Mouse (Mus musculus) midbrain, embryonic 13.5 days (tissue): ENCODE measurements around the gene Pigt. TPM values are rescaled to one million over a fixed set of nuclear protein-coding genes. Genes with fewer than 3 reads are reported as not detected.

Experiments
- ATAC-seq: fragments of 200-750 bp; cut with Nextera tagmentation; 2 replicates; pipeline ENCODE4 v1.8.0; 2017; ENCODE audit warnings: mild to moderate bottlenecking, moderate TSS enrichment, moderate library complexity
- H3K27ac ChIP-seq: fragments of 300-500 bp; sonication (generic); 2 replicates; pipeline ENCODE4 v1.5.1; 2015; ENCODE audit warnings: inconsistent platforms, mild to moderate bottlenecking, moderate library complexity
- H3K27me3 ChIP-seq: fragments of 300-500 bp; sonication (generic); 2 replicates; pipeline ENCODE4 v1.6.1; 2015; ENCODE audit warnings: mild to moderate bottlenecking, inconsistent platforms
- H3K36me3 ChIP-seq: fragments of 300-500 bp; sonication (generic); 2 replicates; pipeline ENCODE4 v1.6.1; 2015; ENCODE audit warnings: mild to moderate bottlenecking, inconsistent platforms
- H3K4me1 ChIP-seq: fragments of 300-500 bp; sonication (generic); replicated peaks from 2 replicates; pipeline ENCODE4 v1.6.1; 2015; ENCODE audit warnings: inconsistent platforms
- H3K4me2 ChIP-seq: fragments of 300-500 bp; sonication (generic); replicated peaks from 2 replicates; pipeline ENCODE4 v1.6.1; 2015; ENCODE audit warnings: moderate library complexity, mild to moderate bottlenecking, inconsistent platforms
- H3K4me3 ChIP-seq: fragments of 300-500 bp; sonication (generic); replicated peaks from 2 replicates; pipeline ENCODE4 v1.5.1; 2015; ENCODE audit warnings: mild to moderate bottlenecking, inconsistent platforms
- H3K9ac ChIP-seq: fragments of 300-500 bp; sonication (generic); replicated peaks from 2 replicates; pipeline ENCODE4 v1.6.1; 2015; ENCODE audit warnings: mild to moderate bottlenecking, inconsistent platforms
- H3K9me3 ChIP-seq: fragments of 300-500 bp; sonication (generic); 2 replicates; pipeline ENCODE4 v1.6.1; 2016; ENCODE audit warnings: mild to moderate bottlenecking, inconsistent platforms
- WGBS: fragments of 180-500 bp; shearing (Covaris S2); methylation state at CpG from one replicate; pipeline ENCODE4 v1.1.7; 2015; 5-methylcytosine and 5-hydroxymethylcytosine counted together
- polyA plus RNA-seq: library from polyadenylated mRNA; unstranded; fragments of >200 nt; fragmentation: Nextera tagmentation; extraction: Ambion mirVana; gene quantifications from 2 replicates; pipeline ENCODE4 v1.2.1, GENCODE M21; 2015

Gene Pigt
- polyA plus RNA-seq, 1 experiment from 2014 or later, result 67.8 TPM

- Histone ChIP-seq H3K4me1 (peaks cover 19% of the 10 kb centered on the region), H3K9ac (no peak overlapping the region), H3K4me3 (no peak overlapping the region), H3K27ac (no peak overlapping the region), H3K36me3 (peaks cover 7% of the 10 kb centered on the region), H3K4me2 (no peak overlapping the region), H3K9me3 (no peaks in the 10 kb centered on the region), H3K27me3 (peaks cover 39% of the 10 kb centered on the region)
- 67% methylated on average over 9 of the region's 9 CpGs for WGBS
- no peak for ATAC-seq
Measured at GRCm38 (mm10) chr2:164487812-164488211, 9.5 kb upstream of the Pigt start.

- Histone ChIP-seq H3K9ac (no peak overlapping the region), H3K27ac (no peak overlapping the region), H3K4me3 (no peak overlapping the region), H3K27me3 (no peaks in the 10 kb centered on the region), H3K4me1 (peaks cover 17% of the 10 kb centered on the region), H3K9me3 (no peaks in the 10 kb centered on the region), H3K36me3 (peaks cover 8% of the 10 kb centered on the region), H3K4me2 (no peak overlapping the region)
- 48% methylated on average over 2 of the region's 2 CpGs for WGBS
- ATAC-seq, result no peak
Measured at GRCm38 (mm10) chr2:164494126-164494525, 3.2 kb upstream of the Pigt start.

DNA sequence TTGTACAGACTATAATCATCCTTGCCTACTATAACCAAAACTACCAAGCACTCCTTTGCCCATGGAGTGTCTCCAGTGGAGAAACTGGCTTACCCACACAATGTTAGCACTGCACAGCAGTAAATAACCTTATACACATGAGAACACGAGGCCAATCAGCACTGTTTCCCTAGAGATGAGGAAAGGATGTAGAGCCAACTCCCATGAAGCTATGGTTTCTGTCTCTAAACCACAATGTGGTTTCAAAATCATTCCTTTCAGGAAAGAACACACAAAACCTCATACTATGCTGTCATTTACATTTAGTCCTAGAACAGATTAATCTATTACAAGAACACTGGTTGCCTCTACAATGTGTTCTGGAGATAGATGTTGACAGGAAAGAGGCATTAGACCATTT lies 989 bp upstream of the Pigt start:
- Histone ChIP-seq H3K9ac (no peak overlapping the region), H3K4me3 (peak overlapping the region; percentile 96; the same call in 1 of the 2 replicates), H3K36me3 (peaks cover 21% of the 10 kb centered on the region), H3K27me3 (no peaks in the 10 kb centered on the region), H3K4me2 (peak overlapping the region; percentile 100), H3K4me1 (peaks cover 19% of the 10 kb centered on the region), H3K27ac (no peak overlapping the region), H3K9me3 (no peaks in the 10 kb centered on the region)
- ATAC-seq, result no peak
- 55% methylated on average over 1 of the region's 1 CpGs for WGBS

DNA sequence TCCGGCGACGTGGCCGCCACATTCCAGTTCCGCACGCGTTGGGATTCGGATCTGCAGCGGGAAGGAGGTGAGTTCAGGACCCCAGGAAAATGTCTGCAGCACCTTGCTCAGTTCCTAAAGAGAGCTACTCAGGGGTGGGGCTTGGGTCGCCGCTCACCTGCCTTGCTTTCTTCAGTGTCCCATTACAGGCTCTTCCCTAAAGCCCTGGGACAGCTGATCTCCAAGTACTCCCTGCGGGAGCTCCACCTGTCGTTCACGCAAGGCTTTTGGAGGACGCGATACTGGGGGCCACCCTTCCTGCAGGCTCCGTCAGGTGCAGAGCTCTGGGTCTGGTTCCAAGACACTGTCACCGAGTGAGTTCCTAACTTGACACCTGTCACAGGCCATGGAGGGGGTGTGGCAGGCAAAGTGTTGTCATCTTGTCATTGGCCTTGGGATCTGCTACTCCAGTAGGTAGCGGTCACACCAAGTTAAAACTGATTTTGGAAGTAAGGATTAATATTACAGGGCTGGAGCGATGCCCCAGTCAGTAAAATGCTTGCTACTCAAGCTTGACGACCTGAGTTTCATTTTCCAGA lies 460 bp downstream of the Pigt start:
- Histone ChIP-seq H3K4me2 (peak overlapping the region; percentile 100), H3K27me3 (no peaks in the 10 kb centered on the region), H3K4me1 (peaks cover 19% of the 10 kb centered on the region), H3K36me3 (peaks cover 35% of the 10 kb centered on the region), H3K9me3 (no peaks in the 10 kb centered on the region), H3K4me3 (peak overlapping the region; percentile 96), H3K27ac (no peak overlapping the region), H3K9ac (peak overlapping the region; percentile 82)
- 7% methylated on average over 21 of the region's 21 CpGs for WGBS
- peak; percentile 49 for ATAC-seq

- Histone ChIP-seq H3K36me3 (peaks cover 51% of the 10 kb centered on the region), H3K4me3 (no peak overlapping the region), H3K4me1 (peaks cover 19% of the 10 kb centered on the region), H3K4me2 (no peak overlapping the region), H3K9ac (no peak overlapping the region), H3K27me3 (no peaks in the 10 kb centered on the region), H3K27ac (no peak overlapping the region), H3K9me3 (0 out of 2 replicates have a peak, but pooled peaks cover 1% of the 10 kb centered on the region)
- 65% methylated on average over 5 of the region's 5 CpGs for WGBS
- no peak for ATAC-seq
Measured at GRCm38 (mm10) chr2:164499317-164499716, 2.0 kb downstream of the Pigt start.

DNA sequence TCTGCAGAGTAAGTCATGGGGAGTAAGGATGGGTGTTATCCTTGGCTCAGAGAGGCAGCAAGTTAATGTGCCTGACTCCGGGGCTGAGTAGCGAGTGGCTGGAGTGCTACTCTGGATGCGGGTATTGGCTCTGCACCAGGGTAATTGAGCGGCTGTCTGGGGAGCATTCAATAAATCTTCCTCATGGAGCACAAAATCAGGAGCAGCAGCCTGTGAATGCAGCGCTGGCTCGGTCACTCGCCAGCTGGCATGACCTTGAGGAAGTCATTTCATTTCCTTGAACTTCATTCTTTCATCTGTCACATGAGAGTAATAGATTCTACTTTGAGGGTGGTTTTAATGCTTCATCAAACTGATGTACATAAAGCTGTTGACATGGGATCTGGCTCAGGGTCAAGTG lies 3.2 kb downstream of the Pigt start:
- H3K9ac ChIP-seq, result no peak overlapping the region
- H3K4me2 ChIP-seq, result no peak overlapping the region
- H3K27ac ChIP-seq, result no peak overlapping the region
- H3K4me1 ChIP-seq, result peaks cover 19% of the 10 kb centered on the region
- H3K4me3 ChIP-seq, result no peak overlapping the region
- 0 out of 2 replicates have a peak, but pooled peaks cover 8% of the 10 kb centered on the region for H3K9me3 ChIP-seq
- 92% methylated on average over 7 of the region's 7 CpGs for WGBS
- H3K36me3 ChIP-seq, result peaks cover 62% of the 10 kb centered on the region
- no peaks in the 10 kb centered on the region for H3K27me3 ChIP-seq
- ATAC-seq, result no peak

DNA sequence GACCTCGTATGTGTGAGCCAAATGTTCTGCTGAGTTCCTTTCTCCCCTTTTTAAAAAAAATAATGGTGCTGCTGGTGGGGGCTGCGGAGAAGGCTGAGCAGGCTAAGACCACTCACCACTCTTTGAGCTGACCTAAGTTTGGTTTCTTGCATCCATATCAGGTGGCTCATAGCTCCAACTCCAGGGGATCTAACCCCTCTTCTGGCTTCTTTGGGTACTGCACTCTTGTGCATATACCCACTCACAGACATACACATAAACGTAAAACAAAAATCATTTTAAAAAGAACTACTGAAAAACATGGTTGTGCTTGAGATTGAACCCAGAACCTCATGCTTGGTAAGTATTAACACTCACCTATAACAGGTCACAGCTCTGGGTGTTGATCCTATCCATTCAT lies 7.6 kb downstream of the Pigt start:
- Histone ChIP-seq H3K4me3 (no peak overlapping the region), H3K27ac (no peak overlapping the region), H3K27me3 (no peaks in the 10 kb centered on the region), H3K9me3 (0 out of 2 replicates have a peak, but pooled peaks cover 8% of the 10 kb centered on the region), H3K4me1 (no peaks in the 10 kb centered on the region), H3K36me3 (peaks cover 76% of the 10 kb centered on the region), H3K4me2 (no peak overlapping the region), H3K9ac (no peak overlapping the region)
- 98% methylated on average over 3 of the region's 3 CpGs for WGBS
- no peak for ATAC-seq

GRCm38 (mm10) chr2:164505619-164506347 lies 8.5 kb downstream of the Pigt start:
- Histone ChIP-seq H3K27ac (no peak overlapping the region), H3K4me1 (no peaks in the 10 kb centered on the region), H3K27me3 (no peaks in the 10 kb centered on the region), H3K4me3 (no peak overlapping the region), H3K9ac (no peak overlapping the region), H3K4me2 (no peak overlapping the region), H3K9me3 (0 out of 2 replicates have a peak, but pooled peaks cover 8% of the 10 kb centered on the region), H3K36me3 (peaks cover 68% of the 10 kb centered on the region)
- WGBS, result 91% methylated on average over 4 of the region's 4 CpGs
- no peak for ATAC-seq

DNA sequence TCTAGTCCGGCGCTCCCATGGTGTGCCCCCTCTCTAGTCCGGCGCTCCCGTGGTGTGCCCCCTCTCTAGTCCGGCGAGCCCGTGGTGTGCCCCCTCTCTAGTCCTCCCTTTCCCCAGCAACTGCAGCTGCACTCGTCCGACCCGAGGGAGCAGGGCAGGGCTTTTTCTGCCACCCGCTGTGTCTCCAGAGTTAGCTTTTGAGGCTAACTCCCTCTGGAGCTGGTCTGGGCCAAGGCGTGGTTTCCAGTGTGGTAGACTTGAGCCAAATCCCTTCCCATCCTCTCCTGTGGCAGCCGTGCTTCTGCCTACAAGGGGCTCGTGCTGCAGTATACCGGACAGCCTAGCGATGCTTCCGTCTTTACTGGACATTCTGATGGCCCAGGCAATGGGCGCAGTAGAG lies 10.5 kb downstream of the Pigt start:
- no peak overlapping the region for H3K4me2 ChIP-seq
- no peak for ATAC-seq

DNA sequence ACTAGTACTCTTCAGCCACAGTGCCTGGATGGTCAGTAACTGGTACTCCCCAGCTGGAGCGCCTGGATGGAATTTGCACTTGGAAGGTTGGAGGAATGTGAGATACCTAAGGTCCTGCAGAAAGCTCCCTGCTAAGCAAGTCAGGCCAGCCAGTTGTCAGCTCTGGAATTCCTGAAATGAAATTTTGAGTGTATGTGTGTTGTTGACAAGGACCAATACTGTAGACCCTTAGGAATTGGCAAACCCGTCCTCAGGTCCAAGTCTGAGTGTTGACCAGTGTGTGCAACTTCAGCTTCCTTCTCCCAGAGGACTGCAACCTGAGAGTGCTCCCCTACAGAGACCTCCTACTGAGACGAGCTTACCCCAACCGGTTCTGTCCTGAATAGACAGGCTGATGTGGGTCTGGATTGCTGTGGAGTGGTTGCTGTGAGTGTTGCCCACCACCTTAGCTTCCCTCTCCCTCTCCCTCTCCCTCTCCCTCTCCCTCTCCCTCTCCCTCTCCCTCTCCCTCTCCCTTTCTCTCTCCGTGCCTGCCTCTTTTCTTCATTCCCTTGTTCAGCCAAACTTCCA lies 13.4 kb downstream of the Pigt start:
- Histone ChIP-seq H3K27me3 (no peaks in the 10 kb centered on the region), H3K4me2 (no peak overlapping the region), H3K27ac (no peak overlapping the region), H3K4me1 (no peaks in the 10 kb centered on the region), H3K4me3 (no peak overlapping the region), H3K9ac (no peak overlapping the region), H3K36me3 (peaks cover 19% of the 10 kb centered on the region), H3K9me3 (no peaks in the 10 kb centered on the region)
- no peak for ATAC-seq
- 53% methylated on average over 4 of the region's 5 CpGs for WGBS

More for the DNA sequence above, 10.5 kb downstream of the Pigt start:
- Histone ChIP-seq H3K4me1 (no peaks in the 10 kb centered on the region), H3K36me3 (peaks cover 48% of the 10 kb centered on the region), H3K9ac (no peak overlapping the region), H3K9me3 (0 out of 2 replicates have a peak, but pooled peaks cover 8% of the 10 kb centered on the region), H3K27ac (no peak overlapping the region), H3K4me3 (no peak overlapping the region), H3K27me3 (no peaks in the 10 kb centered on the region)
- WGBS, result 85% methylated on average over 19 of the region's 19 CpGs

DNA sequence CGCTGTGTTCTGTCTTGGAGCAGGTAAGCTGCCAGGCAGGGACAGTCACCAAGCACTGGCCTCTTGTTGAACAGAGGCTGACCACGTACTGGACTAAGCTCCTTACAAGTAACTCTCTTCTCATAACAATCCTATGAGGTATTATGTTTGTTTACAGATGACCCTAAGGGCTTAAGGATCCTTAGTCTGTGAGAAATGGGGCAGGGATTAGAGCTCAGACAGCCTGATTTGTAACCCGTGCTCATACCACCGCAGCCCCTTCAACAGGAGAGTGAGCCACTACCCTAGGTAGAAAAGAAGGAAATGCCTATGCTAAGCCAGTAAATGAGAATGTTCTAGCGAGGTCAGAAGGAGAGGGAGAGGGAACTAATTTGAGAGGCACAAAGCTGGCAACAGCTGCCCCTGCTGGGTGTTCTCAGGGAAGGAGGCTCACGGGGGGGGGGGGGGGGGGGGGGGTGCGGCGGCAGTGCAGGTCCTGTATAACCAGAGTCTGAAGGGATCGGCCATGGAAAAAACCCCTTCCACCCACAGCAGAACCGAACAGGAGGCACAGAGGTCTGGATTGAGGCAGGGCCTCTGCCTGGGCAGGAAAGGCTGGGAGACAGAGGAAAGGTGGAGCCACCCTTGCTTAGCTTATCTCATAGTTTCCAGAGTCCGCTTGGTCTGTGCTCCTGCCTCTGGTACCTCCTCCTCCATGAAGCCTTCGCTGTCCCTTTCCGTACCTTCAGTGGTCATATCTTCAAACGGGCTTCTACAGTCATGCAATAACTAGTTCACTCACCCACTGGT lies 15.0 kb downstream of the Pigt start:
- ATAC-seq, result no peak
- Histone ChIP-seq H3K9ac (no peak overlapping the region), H3K9me3 (no peaks in the 10 kb centered on the region; the same call in 1 of the 2 replicates), H3K36me3 (peaks cover 4% of the 10 kb centered on the region), H3K4me3 (no peak overlapping the region), H3K4me2 (no peak overlapping the region), H3K4me1 (no peaks in the 10 kb centered on the region), H3K27me3 (no peaks in the 10 kb centered on the region), H3K27ac (no peak overlapping the region)
- WGBS, result 62% methylated on average over 13 of the region's 14 CpGs

GRCm38 (mm10) chr2:164513389-164513788 lies 16.1 kb downstream of the Pigt start:
- Histone ChIP-seq H3K4me1 (no peaks in the 10 kb centered on the region), H3K27me3 (no peaks in the 10 kb centered on the region), H3K36me3 (0 out of 2 replicates have a peak, but pooled peaks cover 3% of the 10 kb centered on the region), H3K9ac (no peak overlapping the region), H3K9me3 (no peaks in the 10 kb centered on the region; the same call in 1 of the 2 replicates), H3K4me3 (no peak overlapping the region), H3K4me2 (no peak overlapping the region), H3K27ac (no peak overlapping the region)
- WGBS, result 78% methylated on average over 8 of the region's 8 CpGs
- ATAC-seq, result no peak
